Mouse (Mus musculus) G1E (cell line): ENCODE data around the gene Plekhj1. TPM values are rescaled to one million over a fixed set of nuclear protein-coding genes. Genes with fewer than 3 reads are reported as not detected.

ENCODE experiments used
- ATAC-seq: 2 replicates; pipeline ENCODE4 v1.8.0; 2016; ENCODE audit warnings: mild to moderate bottlenecking; ENCODE audit not compliant: insufficient number of reproducible peaks, poor library complexity, low FRiP score, severe bottlenecking; ENCODE audit errors: extremely low read depth
- DNase-seq: peaks from one replicate; pipeline ENCODE4 v3.0.0; 2012; ENCODE audit warnings: low spot score
- H3K27me3 ChIP-seq: 2 replicates; pipeline ENCODE4 v1.6.1; 2012; ENCODE audit warnings: mild to moderate bottlenecking, low read length, inconsistent platforms; ENCODE audit not compliant: insufficient read depth
- H3K36me3 ChIP-seq: replicated peaks from 2 replicates; pipeline ENCODE3; 2012; ENCODE audit warnings: mild to moderate bottlenecking, inconsistent platforms
- H3K4me1 ChIP-seq: 2 replicates; pipeline ENCODE4 v1.6.1; 2012; ENCODE audit warnings: low read depth, low read length, inconsistent platforms, mixed read lengths; ENCODE audit not compliant: insufficient read depth
- H3K4me3 ChIP-seq: 2 replicates; pipeline ENCODE4 v1.5.1; 2012; ENCODE audit warnings: low read depth, mild to moderate bottlenecking, inconsistent platforms, low read length, moderate library complexity, mixed read lengths
- H3K9me3 ChIP-seq: replicated peaks from 2 replicates; pipeline ENCODE4 v1.6.1; 2012; ENCODE audit warnings: inconsistent platforms
- CTCF ChIP-seq: IDR thresholded peaks from 2 replicates; pipeline ENCODE4 v1.5.1; 2012; ENCODE audit warnings: low read depth, low read length, inconsistent platforms, mixed read lengths
- GATA1 ChIP-seq: IDR thresholded peaks from 2 replicates; pipeline ENCODE4 v1.6.1; 2012; ENCODE audit warnings: borderline replicate concordance, low read length, inconsistent platforms, mixed read lengths
- GATA2 ChIP-seq: IDR thresholded peaks from 2 replicates; pipeline ENCODE4 v1.6.1; 2012; ENCODE audit warnings: low read depth, low read length, inconsistent platforms, borderline replicate concordance
- POLR2AphosphoS5 ChIP-seq: IDR thresholded peaks from 2 replicates; pipeline ENCODE4 v1.6.1; 2012; ENCODE audit warnings: low read depth, low read length, inconsistent platforms; ENCODE audit not compliant: insufficient replicate concordance
- TAL1 ChIP-seq: conservative IDR thresholded peaks from 2 replicates; pipeline ENCODE4 v1.6.1; 2012; ENCODE audit warnings: low read depth, low read length, inconsistent platforms, mixed read lengths
- polyA plus RNA-seq: library from polyadenylated mRNA; stranded (reverse); fragments of >175 nt; gene quantifications from 2 replicates; pipeline ENCODE4 v1.2.3, GENCODE M21; 2012
- total RNA-seq, 2 experiments: library from RNA; stranded (forward) in 1 of 2; stranded (reverse) in 1 of 2; fragments of 200-1000 nt in 1 of 2; fragments of >200 nt in 1 of 2; fragmentation: Nextera tagmentation in 1 of 2; gene quantifications; 2 replicates each; pipeline ENCODE4 v1.2.3; 2014 to 2017

Plekhj1 gene
- total and polyA plus RNA-seq, 3 experiments, result 68.0 to 325 (median 122) TPM

DNA sequence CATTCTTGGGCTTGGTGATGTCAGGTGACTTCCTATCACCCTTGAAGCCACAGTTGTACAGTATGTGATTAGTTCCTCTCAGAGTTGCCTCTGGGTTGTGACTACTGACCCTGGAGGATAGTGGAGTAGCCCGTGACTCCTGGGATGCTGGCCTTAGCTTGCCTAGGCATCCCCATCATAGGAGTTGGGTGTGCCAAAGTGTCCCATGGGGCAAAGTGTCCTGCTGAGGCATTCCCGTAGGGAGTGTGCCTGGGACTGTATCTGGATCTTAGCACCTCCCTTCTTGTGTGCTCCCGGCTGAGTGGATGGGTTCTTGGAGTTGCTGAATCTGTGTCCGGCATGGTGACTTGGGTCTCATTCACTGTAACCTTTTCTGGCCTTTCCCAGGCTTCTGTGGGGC lies 23.4 kb downstream of the Plekhj1 start:
- ATAC-seq, result no peak
- Histone ChIP-seq H3K4me1 (peaks cover 16% of the 10 kb centered on the region; the same call in 1 of the 2 replicates), H3K9me3 (no peaks in the 10 kb centered on the region), H3K27me3 (no peaks in the 10 kb centered on the region), H3K4me3 (no peak overlapping the region), H3K36me3 (peaks cover 100% of the 10 kb centered on the region)
- DNase-seq, result no peak
- no peak for TF ChIP-seq GATA2
- no peak for TF ChIP-seq TAL1

DNA sequence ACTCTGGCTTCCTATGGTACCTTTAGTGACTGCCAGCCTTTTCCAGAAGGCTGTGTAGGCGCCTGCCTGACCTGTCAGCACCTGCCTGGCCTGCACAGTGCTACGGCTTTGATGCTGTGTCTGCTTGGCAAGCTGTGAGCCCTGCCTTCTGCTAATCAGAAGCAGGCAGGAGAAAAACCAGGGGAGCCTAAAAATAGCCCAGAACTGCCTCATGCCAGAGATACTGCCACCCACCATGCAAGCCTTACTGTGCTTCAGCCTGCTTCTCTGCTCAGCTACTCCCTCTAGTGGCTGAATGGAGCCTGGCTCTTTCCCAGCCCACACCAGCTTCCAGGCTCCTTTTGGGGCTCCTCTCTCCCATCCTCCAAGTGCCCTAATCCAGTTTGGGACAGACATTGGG lies 23.9 kb downstream of the Plekhj1 start:
- TF ChIP-seq GATA2 (no peak), CTCF (peak; percentile 87), TAL1 (no peak), POLR2AphosphoS5 (no peak), GATA1 (no peak)
- Histone ChIP-seq H3K4me1 (peaks cover 20% of the 10 kb centered on the region; the same call in 1 of the 2 replicates), H3K27me3 (no peaks in the 10 kb centered on the region), H3K9me3 (no peaks in the 10 kb centered on the region), H3K4me3 (no peak overlapping the region), H3K36me3 (peaks cover 100% of the 10 kb centered on the region)
- no peak for ATAC-seq
- no peak for DNase-seq

DNA sequence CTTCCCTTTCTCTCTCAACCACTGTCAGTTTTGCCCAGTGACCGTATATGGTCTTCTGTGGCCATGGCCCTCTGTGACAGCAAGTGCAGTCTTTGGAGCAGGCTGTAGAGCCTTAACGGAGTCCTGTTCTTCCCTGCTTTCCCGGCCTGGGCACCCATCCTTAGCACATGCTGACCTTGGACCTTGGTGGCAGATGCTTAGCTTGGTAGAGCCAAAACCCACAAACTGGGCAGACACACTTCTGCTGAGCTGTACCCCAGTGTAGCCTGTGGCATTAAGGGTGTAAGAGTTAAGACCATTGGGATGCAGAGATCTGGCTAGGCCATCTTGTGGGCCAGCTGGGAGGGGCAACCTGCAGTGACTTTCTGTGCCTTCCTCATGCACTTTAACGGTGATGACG lies 24.6 kb downstream of the Plekhj1 start:
- Histone ChIP-seq H3K4me1 (peaks cover 24% of the 10 kb centered on the region; the same call in 1 of the 2 replicates), H3K9me3 (no peaks in the 10 kb centered on the region), H3K4me3 (no peak overlapping the region), H3K36me3 (peaks cover 98% of the 10 kb centered on the region), H3K27me3 (no peaks in the 10 kb centered on the region)
- no peak for DNase-seq
- no peak for ATAC-seq
- TF ChIP-seq GATA1 (no peak), TAL1 (no peak), POLR2AphosphoS5 (no peak)

- H3K27me3 ChIP-seq, result no peaks in the 10 kb centered on the region
- ATAC-seq, result no peak
- no peaks in the 10 kb centered on the region for H3K9me3 ChIP-seq
- no peak for TF ChIP-seq CTCF
- no peak for TF ChIP-seq GATA2
- TF ChIP-seq TAL1, result no peak
- no peak for TF ChIP-seq GATA1
- TF ChIP-seq POLR2AphosphoS5, result no peak
- no peak for DNase-seq
- H3K4me1 ChIP-seq, result peaks cover 31% of the 10 kb centered on the region
- H3K36me3 ChIP-seq, result peaks cover 96% of the 10 kb centered on the region
- H3K4me3 ChIP-seq, result no peak overlapping the region
These were observed 30.1 kb downstream of the Plekhj1 start for GRCm38 (mm10) chr10:80768365-80768764.

GRCm38 (mm10) chr10:80766161-80766815 lies 32.1 kb downstream of the Plekhj1 start:
- Histone ChIP-seq H3K9me3 (no peaks in the 10 kb centered on the region), H3K27me3 (no peaks in the 10 kb centered on the region), H3K4me1 (peaks cover 47% of the 10 kb centered on the region), H3K36me3 (peaks cover 95% of the 10 kb centered on the region), H3K4me3 (no peak overlapping the region)
- no peak for TF ChIP-seq TAL1
- TF ChIP-seq GATA1, result no peak
- no peak for TF ChIP-seq CTCF
- TF ChIP-seq GATA2, result no peak
- TF ChIP-seq POLR2AphosphoS5, result no peak
- DNase-seq, result no peak
- no peak for ATAC-seq

DNA sequence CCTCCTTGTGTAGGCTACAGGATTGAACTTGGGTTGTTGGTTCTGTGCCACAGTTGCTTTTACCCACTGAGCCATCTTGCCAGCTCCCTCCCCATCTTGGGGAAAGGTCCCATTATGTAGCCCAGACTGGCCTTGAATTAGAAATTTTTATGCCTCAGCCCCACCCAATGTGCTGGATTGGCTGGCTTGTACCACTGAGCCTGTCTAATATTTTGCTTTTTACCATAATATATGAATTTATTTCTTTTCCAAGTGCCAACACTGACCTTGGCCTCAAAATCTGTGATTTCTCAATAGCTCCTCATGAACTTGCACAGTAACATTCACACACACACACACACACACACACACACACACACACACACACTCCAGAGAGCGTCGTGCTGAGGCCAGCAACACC lies 32.7 kb downstream of the Plekhj1 start:
- peaks cover 94% of the 10 kb centered on the region for H3K36me3 ChIP-seq
- no peak for TF ChIP-seq TAL1
- no peak for TF ChIP-seq POLR2AphosphoS5
- no peak for TF ChIP-seq GATA2
- no peak for TF ChIP-seq CTCF
- TF ChIP-seq GATA1, result no peak
- H3K4me1 ChIP-seq, result peaks cover 52% of the 10 kb centered on the region
- H3K4me3 ChIP-seq, result no peak overlapping the region
- H3K9me3 ChIP-seq, result no peaks in the 10 kb centered on the region
- DNase-seq (no peak), ATAC-seq (no peak)
- no peaks in the 10 kb centered on the region for H3K27me3 ChIP-seq

GRCm38 (mm10) chr10:80763502-80763901 lies 34.9 kb downstream of the Plekhj1 start:
- H3K27me3 ChIP-seq, result no peaks in the 10 kb centered on the region
- ATAC-seq (peak; percentile 15; the same call in 1 of the 2 replicates), DNase-seq (peak; percentile 56)
- TF ChIP-seq GATA1 (no peak), CTCF (no peak), GATA2 (no peak), POLR2AphosphoS5 (no peak), TAL1 (no peak)
- H3K4me3 ChIP-seq, result no peak overlapping the region
- H3K36me3 ChIP-seq, result peaks cover 96% of the 10 kb centered on the region
- peaks cover 65% of the 10 kb centered on the region for H3K4me1 ChIP-seq
- H3K9me3 ChIP-seq, result no peaks in the 10 kb centered on the region
